Mouse (Mus musculus) neural tube, embryonic 14.5 days (tissue): ENCODE measurements around the gene Peak1. TPM values are rescaled to one million over a fixed set of nuclear protein-coding genes. Genes with fewer than 3 reads are reported as not detected.

Experiments
- ATAC-seq: fragments of 200-750 bp; cut with Nextera tagmentation; 2 replicates; pipeline ENCODE4 v1.8.0; 2017; ENCODE audit warnings: low read depth, mild to moderate bottlenecking, moderate TSS enrichment, moderate library complexity
- H3K27ac ChIP-seq: fragments of 300-500 bp; sonication (generic); 2 replicates; pipeline ENCODE4 v1.5.1; 2014; ENCODE audit warnings: low read depth, mild to moderate bottlenecking, control low read depth, low read length, moderate library complexity, mixed read lengths
- H3K27me3 ChIP-seq: fragments of 300-500 bp; sonication (generic); 2 replicates; pipeline ENCODE4 v1.6.1; 2014; ENCODE audit warnings: low read length; ENCODE audit not compliant: control insufficient read depth, insufficient read depth
- H3K36me3 ChIP-seq: fragments of 300-500 bp; sonication (generic); 2 replicates; pipeline ENCODE4 v1.6.1; 2014; ENCODE audit warnings: low read length, mixed read lengths; ENCODE audit not compliant: control insufficient read depth, insufficient read depth
- H3K4me1 ChIP-seq: fragments of 300-500 bp; sonication (generic); 2 replicates; pipeline ENCODE4 v1.6.1; 2014; ENCODE audit warnings: low read length; ENCODE audit not compliant: control insufficient read depth, insufficient read depth
- H3K4me2 ChIP-seq: fragments of 300-500 bp; sonication (generic); 2 replicates; pipeline ENCODE4 v1.6.1; 2014; ENCODE audit warnings: mild to moderate bottlenecking, low read depth, low read length, control low read depth
- H3K4me3 ChIP-seq: fragments of 300-500 bp; sonication (generic); 2 replicates; pipeline ENCODE4 v1.5.1; 2014; ENCODE audit warnings: low read depth, low read length, control low read depth, mixed read lengths
- H3K9ac ChIP-seq: fragments of 300-500 bp; sonication (generic); replicated peaks from 2 replicates; pipeline ENCODE4 v1.6.1; 2014; ENCODE audit warnings: low read depth, mild to moderate bottlenecking, control low read depth, low read length, mixed read lengths
- H3K9me3 ChIP-seq: fragments of 300-500 bp; sonication (generic); 2 replicates; pipeline ENCODE4 v1.6.1; 2016; ENCODE audit warnings: low read length; ENCODE audit not compliant: control insufficient read depth
- WGBS: fragments of 180-500 bp; shearing (Covaris S2); extraction: QIAGEN DNeasy Blood & Tissue Kit; methylation state at CpG from one replicate; pipeline ENCODE4 v1.1.7; 2014; 5-methylcytosine and 5-hydroxymethylcytosine counted together
- microRNA-seq: library from miRNA; unstranded; fragments of <30 nt; microRNA quantifications from one replicate; pipeline ENCODE4, GENCODE M21; 2016
- polyA plus RNA-seq: library from polyadenylated mRNA; unstranded; fragments of >200 nt; fragmentation: Nextera tagmentation; extraction: Ambion mirVana; gene quantifications from 2 replicates; pipeline ENCODE4 v1.2.1, GENCODE M21; 2014

The Peak1 gene
- polyA plus RNA-seq, 1 experiment from 2014 or later = 9.0 TPM

DNA sequence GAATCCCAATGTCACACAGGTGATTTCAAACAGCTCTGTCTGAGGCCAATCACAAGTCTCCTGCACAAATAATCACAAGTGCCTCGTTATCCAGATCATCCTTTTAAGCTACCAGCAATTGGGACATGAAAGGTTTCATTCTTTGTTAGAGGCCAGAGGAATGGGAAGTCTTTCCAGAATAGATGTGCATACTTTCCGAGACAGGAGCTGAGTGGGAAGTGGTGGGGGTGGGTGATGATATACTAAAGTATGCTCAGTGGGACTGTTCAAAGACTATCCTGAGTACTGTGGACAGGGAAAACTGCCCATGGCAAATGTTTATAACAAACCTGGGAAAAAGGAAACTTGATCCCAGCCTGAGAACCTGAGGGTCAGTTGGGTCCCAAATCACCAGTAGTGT is 258.4 kb downstream of the Peak1 start:
- no peak overlapping the region for H3K27ac ChIP-seq
- WGBS = 3% methylated on average over 2 of the region's 2 CpGs
- peak overlapping the region; percentile 76 for H3K4me2 ChIP-seq
- no peaks in the 10 kb centered on the region for H3K27me3 ChIP-seq
- no peaks in the 10 kb centered on the region for H3K36me3 ChIP-seq
- H3K4me3 ChIP-seq = peak overlapping the region; percentile 99
- peaks cover 17% of the 10 kb centered on the region for H3K4me1 ChIP-seq
- H3K9ac ChIP-seq = peak overlapping the region; percentile 99; the same call in 1 of the 2 replicates
- no peak for ATAC-seq
- no peaks in the 10 kb centered on the region for H3K9me3 ChIP-seq

- 86% methylated on average over 2 of the region's 2 CpGs for WGBS
- no peak overlapping the region for H3K4me2 ChIP-seq
- H3K9ac ChIP-seq = no peak overlapping the region
These were observed 259.8 kb downstream of the Peak1 start for GRCm38 (mm10) chr9:56158077-56158476.

GRCm38 (mm10) chr9:56154572-56154971 is 263.3 kb downstream of the Peak1 start:
- WGBS = 92% methylated on average over 5 of the region's 5 CpGs
- no peak for ATAC-seq

More at GRCm38 (mm10) chr9:56158077-56158476, 259.8 kb downstream of the Peak1 start:
- no peak for ATAC-seq
- Histone ChIP-seq H3K27me3 (no peaks in the 10 kb centered on the region), H3K4me3 (no peak overlapping the region), H3K27ac (no peak overlapping the region), H3K4me1 (peaks cover 17% of the 10 kb centered on the region), H3K36me3 (no peaks in the 10 kb centered on the region), H3K9me3 (no peaks in the 10 kb centered on the region)

DNA sequence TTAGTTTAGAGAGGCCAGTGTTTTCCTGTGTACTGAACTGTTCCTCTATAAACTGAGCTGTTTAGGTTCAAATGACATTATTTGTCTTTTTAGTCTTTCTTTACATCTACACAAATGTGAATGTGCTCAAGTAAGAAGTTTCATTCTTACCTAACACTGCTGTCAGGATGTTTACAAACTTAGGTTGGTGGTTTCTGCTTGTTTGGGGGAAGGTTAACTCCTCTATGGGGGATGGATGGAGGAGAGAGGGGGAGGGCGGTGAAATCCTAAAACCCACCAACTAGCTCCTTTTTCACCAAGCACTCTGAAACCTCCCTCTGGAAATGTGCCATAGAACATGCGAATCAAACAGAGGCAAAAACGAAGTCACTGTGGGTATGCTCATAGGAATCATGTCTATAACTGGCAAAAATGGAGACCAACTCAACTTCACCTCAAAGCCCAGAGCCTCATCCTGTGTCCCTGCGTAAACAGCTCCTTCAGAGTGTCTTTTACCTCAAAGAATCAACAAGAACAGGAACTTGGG is 265.3 kb downstream of the Peak1 start:
- Histone ChIP-seq H3K27me3 (no peaks in the 10 kb centered on the region), H3K4me1 (peaks cover 6% of the 10 kb centered on the region), H3K36me3 (no peaks in the 10 kb centered on the region), H3K9me3 (no peaks in the 10 kb centered on the region), H3K4me2 (no peak overlapping the region), H3K4me3 (no peak overlapping the region), H3K9ac (no peak overlapping the region), H3K27ac (no peak overlapping the region)
- WGBS = 81% methylated on average over 4 of the region's 4 CpGs
- no peak for ATAC-seq

More at GRCm38 (mm10) chr9:56154572-56154971, 263.3 kb downstream of the Peak1 start:
- Histone ChIP-seq H3K27me3 (no peaks in the 10 kb centered on the region), H3K4me1 (peaks cover 16% of the 10 kb centered on the region), H3K4me3 (no peak overlapping the region), H3K36me3 (no peaks in the 10 kb centered on the region), H3K4me2 (no peak overlapping the region), H3K27ac (no peak overlapping the region), H3K9me3 (no peaks in the 10 kb centered on the region), H3K9ac (no peak overlapping the region)

GRCm38 (mm10) chr9:56151745-56152481 is 266.0 kb downstream of the Peak1 start:
- no peak; the same call in 1 of the 2 replicates for ATAC-seq
- 34% methylated on average over 7 of the region's 7 CpGs for WGBS
- H3K36me3 ChIP-seq = peaks cover 3% of the 10 kb centered on the region; the same call in 1 of the 2 replicates
- H3K9ac ChIP-seq = no peak overlapping the region
- peaks cover 6% of the 10 kb centered on the region for H3K4me1 ChIP-seq
- H3K9me3 ChIP-seq = no peaks in the 10 kb centered on the region
- peak overlapping the region; percentile 7; the same call in 1 of the 2 replicates for H3K27ac ChIP-seq
- no peak overlapping the region for H3K4me2 ChIP-seq
- H3K4me3 ChIP-seq = no peak overlapping the region
- H3K27me3 ChIP-seq = no peaks in the 10 kb centered on the region

Small RNA genes lying within 50 kb of the gene (microRNA-seq; reads per million reads assigned to microRNA genes)
- gene Gm24270 = not detected

Other genes with a start within 250 kb of the Peak1 start
- gene Hmg20a, start 542 bp upstream of the Peak1 start, polyA plus RNA-seq = 86.3 and 92.1 TPM in 2 replicates